26 mouse cellular contexts compared by ENCODE assay signal in the genomic region with DNA sequence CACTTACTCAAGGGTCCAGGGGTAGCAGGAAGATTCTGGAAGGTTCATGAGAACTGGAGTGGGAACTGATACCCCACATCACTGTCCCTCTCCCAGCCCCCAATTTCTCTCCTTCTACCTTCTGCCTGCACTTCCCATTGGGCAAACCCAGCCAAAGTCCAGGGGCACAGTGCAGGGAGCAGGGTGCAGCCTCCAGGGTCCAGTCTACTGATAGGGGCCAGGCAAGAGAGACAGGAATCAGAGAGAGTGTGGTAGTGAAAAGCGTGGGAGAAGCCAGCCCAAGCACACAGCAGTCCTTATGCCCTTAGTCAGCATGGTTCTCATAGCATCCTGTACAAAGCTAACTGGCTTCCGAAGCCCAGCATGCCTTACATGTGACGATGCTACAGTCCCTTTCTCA.
DNase-seq lines count a peak whose midpoint lies in the region; ATAC-seq and TF ChIP-seq lines count a peak whose summit lies in the region.
"Had no signal": no experiment of that assay in that cellular context is flagged by ENCODE, and none has a peak within 500 bp of the region (broad histone marks: within the 10 kb centered on the region; RNA-seq: fewer than 3 reads in every experiment).

No protein-coding gene starts in this region.

- TF ChIP-seq EP300 in liver, postnatal 0 days (IDR thresholded peaks at IDR 0.05; ENCODE audit: low read depth) = no peak

- H3K4me3 ChIP-seq in kidney, adult 2 months (ENCODE audit: insufficient read depth, low read depth, low read length) = no peak overlapping the region
- no peak overlapping the region for H3K4me3 ChIP-seq in kidney, embryonic 15.5 days (replicated peaks)
- H3K4me3 ChIP-seq in liver, embryonic 16.5 days (ENCODE audit: low read depth, low read length) = no peak overlapping the region
- H3K4me3 ChIP-seq in liver, postnatal 0 days (ENCODE audit: low read depth, low read length) = no peak overlapping the region
- no peak overlapping the region for H3K4me3 ChIP-seq in intestine, embryonic 16.5 days (ENCODE audit: low read length)
- no peak overlapping the region for H3K4me3 ChIP-seq in embryonic facial prominence, embryonic 10.5 days
- H3K4me3 ChIP-seq: embryonic facial prominence, embryonic 13.5 days; erythroblast, embryonic 14.5 days; forebrain, embryonic 12.5 days; forebrain, embryonic 15.5 days; heart, embryonic 12.5 days; heart, embryonic 15.5 days had no signal

- ATAC-seq in kidney, embryonic 15.5 days (replicated peaks; ENCODE audit: low FRiP score) = no peak
- peak; percentile 50; the same call in 1 of the 2 replicates for ATAC-seq in liver, embryonic 16.5 days (ENCODE audit: low read depth)
- no peak for ATAC-seq in liver, postnatal 0 days
- ATAC-seq in intestine, embryonic 16.5 days = peak; percentile 73
- ATAC-seq: forebrain, embryonic 15.5 days; Patski had no signal

- H3K4me1 ChIP-seq in kidney, adult 2 months (ENCODE audit: control insufficient read depth, insufficient read depth, low read length) = peaks cover 17% of the 10 kb centered on the region
- peaks cover 43% of the 10 kb centered on the region for H3K4me1 ChIP-seq in kidney, embryonic 15.5 days
- H3K4me1 ChIP-seq in liver, embryonic 16.5 days (ENCODE audit: control insufficient read depth, low read depth, low read length) = no peaks in the 10 kb centered on the region
- H3K4me1 ChIP-seq in liver, postnatal 0 days (ENCODE audit: insufficient read depth) = no peaks in the 10 kb centered on the region
- peaks cover 8% of the 10 kb centered on the region; the same call in 1 of the 2 replicates for H3K4me1 ChIP-seq in intestine, embryonic 16.5 days (ENCODE audit: control insufficient read depth, insufficient read depth, low read length)
- peaks cover 32% of the 10 kb centered on the region for H3K4me1 ChIP-seq in embryonic facial prominence, embryonic 10.5 days
- H3K4me1 ChIP-seq: heart, embryonic 12.5 days; heart, embryonic 15.5 days had no signal

- H3K4me2 ChIP-seq in kidney, embryonic 15.5 days = no peak overlapping the region
- H3K4me2 ChIP-seq in liver, embryonic 16.5 days (ENCODE audit: low read depth, low read length) = no peak overlapping the region
- H3K4me2 ChIP-seq in liver, postnatal 0 days (ENCODE audit: low read depth, low read length) = no peak overlapping the region
- no peak overlapping the region for H3K4me2 ChIP-seq in intestine, embryonic 16.5 days (ENCODE audit: low read depth, low read length)
- H3K4me2 ChIP-seq: embryonic facial prominence, embryonic 13.5 days; forebrain, embryonic 12.5 days; forebrain, embryonic 15.5 days; heart, embryonic 12.5 days; heart, embryonic 15.5 days; hindbrain, embryonic 14.5 days had no signal

- H3K9ac ChIP-seq in kidney, embryonic 15.5 days = no peak overlapping the region
- no peak overlapping the region for H3K9ac ChIP-seq in liver, embryonic 16.5 days (ENCODE audit: low read depth, low read length)
- no peak overlapping the region for H3K9ac ChIP-seq in liver, postnatal 0 days (replicated peaks)
- H3K9ac ChIP-seq in intestine, embryonic 16.5 days (ENCODE audit: low read depth, low read length) = no peak overlapping the region
- H3K9ac ChIP-seq: embryonic facial prominence, embryonic 13.5 days; forebrain, embryonic 12.5 days; forebrain, embryonic 15.5 days; heart, embryonic 12.5 days; heart, embryonic 15.5 days; hindbrain, embryonic 14.5 days had no signal

- no peaks in the 10 kb centered on the region for H3K36me3 ChIP-seq in kidney, adult 2 months (ENCODE audit: control insufficient read depth, insufficient read depth, low read length)
- H3K36me3 ChIP-seq in kidney, embryonic 15.5 days = no peaks in the 10 kb centered on the region
- H3K36me3 ChIP-seq in liver, embryonic 16.5 days (ENCODE audit: control insufficient read depth, insufficient read depth) = no peaks in the 10 kb centered on the region
- H3K36me3 ChIP-seq in liver, postnatal 0 days (replicated peaks; ENCODE audit: insufficient read depth, low read length) = no peaks in the 10 kb centered on the region
- H3K36me3 ChIP-seq in intestine, embryonic 16.5 days (ENCODE audit: control insufficient read depth, insufficient read depth, low read length) = no peaks in the 10 kb centered on the region
- H3K36me3 ChIP-seq in embryonic facial prominence, embryonic 10.5 days (replicated peaks) = no peaks in the 10 kb centered on the region
- H3K36me3 ChIP-seq: embryonic facial prominence, embryonic 13.5 days; forebrain, embryonic 12.5 days; forebrain, embryonic 15.5 days; G1E; heart, embryonic 12.5 days; heart, embryonic 15.5 days had no signal

- H3K27ac ChIP-seq in kidney, adult 2 months (ENCODE audit: insufficient read depth, low read depth, low read length) = no peak overlapping the region
- no peak overlapping the region for H3K27ac ChIP-seq in kidney, embryonic 15.5 days
- no peak overlapping the region for H3K27ac ChIP-seq in liver, embryonic 16.5 days (ENCODE audit: low read length)
- no peak overlapping the region for H3K27ac ChIP-seq in liver, postnatal 0 days (ENCODE audit: low read depth)
- no peak overlapping the region for H3K27ac ChIP-seq in intestine, embryonic 16.5 days (ENCODE audit: low read length)
- no peak overlapping the region for H3K27ac ChIP-seq in embryonic facial prominence, embryonic 10.5 days (replicated peaks)
- H3K27ac ChIP-seq: embryonic facial prominence, embryonic 13.5 days; forebrain, embryonic 12.5 days; forebrain, embryonic 15.5 days; heart, embryonic 15.5 days; hindbrain, embryonic 14.5 days had no signal

- no peaks in the 10 kb centered on the region for H3K9me3 ChIP-seq in kidney, embryonic 15.5 days (replicated peaks)
- no peaks in the 10 kb centered on the region for H3K9me3 ChIP-seq in liver, embryonic 16.5 days (replicated peaks; ENCODE audit: control insufficient read depth, low read length)
- no peaks in the 10 kb centered on the region for H3K9me3 ChIP-seq in liver, postnatal 0 days (ENCODE audit: low read length)
- no peaks in the 10 kb centered on the region for H3K9me3 ChIP-seq in intestine, embryonic 16.5 days (ENCODE audit: control insufficient read depth, low read length)
- H3K9me3 ChIP-seq in embryonic facial prominence, embryonic 10.5 days = no peaks in the 10 kb centered on the region
- H3K9me3 ChIP-seq: embryonic facial prominence, embryonic 13.5 days; forebrain, embryonic 12.5 days; forebrain, embryonic 15.5 days; heart, embryonic 12.5 days; heart, embryonic 15.5 days had no signal

- no peak for TF ChIP-seq CTCF in kidney, adult 2 months (conservative IDR thresholded peaks at IDR 0.05; ENCODE audit: insufficient read depth, insufficient read length, low read depth, low read length)
- TF ChIP-seq CTCF in liver, postnatal 0 days (IDR thresholded peaks at IDR 0.05; ENCODE audit: low read depth) = no peak

- 79% methylated on average over 3 of the region's 3 CpGs for WGBS in kidney, adult 2 months
- 83% methylated on average over 3 of the region's 3 CpGs for WGBS in kidney, embryonic 15.5 days
- WGBS in liver, embryonic 16.5 days (ENCODE audit: insufficient replicate concordance) = 63% methylated on average over 3 of the region's 3 CpGs
- 68% methylated on average over 3 of the region's 3 CpGs for WGBS in liver, postnatal 0 days (ENCODE audit: insufficient replicate concordance)
- 83% methylated on average over 3 of the region's 3 CpGs for WGBS in intestine, embryonic 16.5 days
- WGBS in embryonic facial prominence, embryonic 10.5 days = 84% methylated on average over 3 of the region's 3 CpGs

- no peak for TF ChIP-seq POLR2A in kidney, adult 2 months (IDR thresholded peaks at IDR 0.05; ENCODE audit: low read depth, low read length)

- no peaks in the 10 kb centered on the region for H3K27me3 ChIP-seq in kidney, adult 2 months (replicated peaks; ENCODE audit: control insufficient read depth, insufficient read depth, low read length)
- H3K27me3 ChIP-seq in kidney, embryonic 15.5 days = peaks cover 9% of the 10 kb centered on the region
- H3K27me3 ChIP-seq in liver, embryonic 16.5 days (ENCODE audit: control insufficient read depth, insufficient read depth, low read depth, low read length) = no peaks in the 10 kb centered on the region
- no peaks in the 10 kb centered on the region for H3K27me3 ChIP-seq in liver, postnatal 0 days (ENCODE audit: insufficient read depth, low read length)
- no peaks in the 10 kb centered on the region for H3K27me3 ChIP-seq in intestine, embryonic 16.5 days (replicated peaks; ENCODE audit: control insufficient read depth, insufficient read depth, low read length)
- H3K27me3 ChIP-seq in embryonic facial prominence, embryonic 10.5 days (replicated peaks; ENCODE audit: low read depth, poor library complexity, severe bottlenecking) = peaks cover 30% of the 10 kb centered on the region
- H3K27me3 ChIP-seq: CH12.LX; embryonic facial prominence, embryonic 13.5 days; forebrain, embryonic 15.5 days; Patski had no signal

- peak; percentile 16 for DNase-seq in kidney, adult 2 months
- no peak for DNase-seq in liver, postnatal 0 days
- no peak for DNase-seq in embryonic facial prominence, embryonic 10.5 days (ENCODE audit: low spot score)
- DNase-seq: adrenal gland, postnatal 10 days; adrenal gland, postnatal 36 days; B cell, adult 2 months; cerebellum, adult 18-20 months; cerebellum, adult 9-10 months; cerebellum, postnatal 14 days; gastrocnemius, postnatal 25 days; heart, adult 18-20 months; heart, postnatal 10 days; heart, postnatal 36 days had no signal

Comparison
In these comparisons a context has a peak if more than half of its experiments do, and no peak if none do; other contexts are left out.
1. ATAC-seq: peak in liver, embryonic 16.5 days (single experiment) and intestine, embryonic 16.5 days (single experiment); none in kidney, embryonic 15.5 days (single experiment) and liver, postnatal 0 days (single experiment).